Mouse (Mus musculus) intestine, embryonic 15.5 days (tissue): ENCODE results near the gene Sox6. TPM values are rescaled to one million over a fixed set of nuclear protein-coding genes. Genes with fewer than 3 reads are reported as not detected.
A peak's percentile ranks its signal among the peaks of the same experiment; 100 is the strongest.

ENCODE experiments used
- ATAC-seq: fragments of 200-750 bp; cut with Nextera tagmentation; 2 replicates; pipeline ENCODE4 v1.8.0; 2017; ENCODE audit warnings: moderate TSS enrichment, moderate library complexity
- H3K27ac ChIP-seq: fragments of 300-500 bp; sonication (generic); 2 replicates; pipeline ENCODE4 v1.5.1; 2015; ENCODE audit warnings: mild to moderate bottlenecking, inconsistent platforms
- H3K27me3 ChIP-seq: fragments of 300-500 bp; sonication (generic); replicated peaks from 2 replicates; pipeline ENCODE4 v1.6.1; 2015; ENCODE audit warnings: inconsistent platforms
- H3K36me3 ChIP-seq: fragments of 300-500 bp; sonication (generic); 2 replicates; pipeline ENCODE4 v1.6.1; 2015; ENCODE audit warnings: inconsistent platforms
- H3K4me1 ChIP-seq: fragments of 300-500 bp; sonication (generic); replicated peaks from 2 replicates; pipeline ENCODE4 v1.6.1; 2015; ENCODE audit warnings: inconsistent platforms
- H3K4me2 ChIP-seq: fragments of 300-500 bp; sonication (generic); replicated peaks from 2 replicates; pipeline ENCODE4 v1.6.1; 2015; ENCODE audit warnings: mild to moderate bottlenecking, inconsistent platforms
- H3K4me3 ChIP-seq: fragments of 300-500 bp; sonication (generic); replicated peaks from 2 replicates; pipeline ENCODE4 v1.5.1; 2015; ENCODE audit warnings: inconsistent platforms
- H3K9ac ChIP-seq: fragments of 300-500 bp; sonication (generic); 2 replicates; pipeline ENCODE4 v1.6.1; 2015; ENCODE audit warnings: inconsistent platforms
- H3K9me3 ChIP-seq: fragments of 300-500 bp; sonication (generic); 2 replicates; pipeline ENCODE4 v1.6.1; 2016; ENCODE audit warnings: inconsistent platforms
- WGBS: fragments of 180-500 bp; shearing (Covaris S2); methylation state at CpG from one replicate; pipeline ENCODE4 v1.1.7; 2015; 5-methylcytosine and 5-hydroxymethylcytosine counted together
- polyA plus RNA-seq: library from polyadenylated mRNA; unstranded; fragments of >200 nt; fragmentation: Nextera tagmentation; extraction: Ambion mirVana; gene quantifications from 2 replicates; pipeline ENCODE4 v1.2.1, GENCODE M21; 2015

Sox6 gene
- polyA plus RNA-seq, 1 experiment from 2014 or later, result 36.1 TPM

DNA sequence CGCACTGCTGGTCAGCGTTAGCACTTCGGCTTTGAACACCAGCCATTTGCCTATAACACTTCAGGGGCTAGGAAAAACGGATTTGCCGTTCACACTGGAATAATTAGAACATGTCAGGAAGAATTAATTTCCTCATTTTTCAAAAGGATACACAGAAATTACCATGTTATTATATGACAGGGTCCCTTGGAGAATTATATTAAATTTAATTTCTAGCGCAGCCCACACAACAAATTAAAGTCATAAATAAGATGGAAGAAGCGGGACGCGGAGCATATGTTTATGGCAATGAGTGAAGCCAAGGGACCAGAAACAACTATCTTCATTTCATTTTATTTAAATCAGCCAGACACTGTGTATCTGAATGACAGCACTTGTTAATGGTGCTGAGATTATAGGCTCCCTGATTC, 133.8 kb downstream of the Sox6 start:
- WGBS, result 86% methylated on average over 9 of the region's 9 CpGs

DNA sequence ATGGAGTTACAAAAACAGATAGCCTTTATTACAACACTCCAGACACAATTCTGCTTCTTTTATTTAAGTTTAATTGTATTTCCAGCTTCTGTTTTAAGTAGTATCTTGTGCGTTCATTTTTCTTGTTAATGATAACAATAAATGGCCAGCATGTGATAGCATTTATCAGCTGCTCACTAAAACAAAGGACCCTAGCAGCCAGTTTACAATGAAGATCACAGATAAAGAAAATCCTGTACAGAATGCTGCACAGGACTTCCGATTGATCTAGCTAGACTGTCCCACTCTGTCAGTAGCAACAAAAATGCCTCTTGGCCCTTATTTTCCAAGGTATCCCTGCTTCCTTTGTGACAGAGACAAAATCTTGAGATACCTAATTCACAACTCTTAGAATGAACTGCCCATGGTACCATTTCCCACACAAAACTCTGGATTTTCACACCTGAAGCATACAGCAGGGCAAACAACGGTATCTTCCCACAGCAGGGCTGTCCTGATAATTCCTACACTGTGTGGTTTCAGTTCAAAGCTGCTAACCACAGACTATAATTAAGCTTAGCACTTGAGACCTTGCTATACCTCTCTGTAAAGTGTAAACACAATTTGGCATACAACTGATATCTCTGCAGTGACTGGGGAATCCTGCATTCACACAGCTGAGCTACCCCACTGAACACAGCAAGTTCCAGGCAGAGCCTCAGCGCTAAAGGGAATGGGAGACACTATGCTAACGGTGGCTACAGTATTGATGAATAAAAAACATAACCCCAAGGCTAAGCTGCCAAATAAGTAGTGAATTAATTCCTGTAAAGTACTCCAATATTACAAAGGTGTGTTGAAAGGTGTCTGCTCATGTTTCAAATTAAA, 134.4 kb downstream of the Sox6 start:
- Histone ChIP-seq H3K4me3 (no peak overlapping the region), H3K9ac (no peak overlapping the region), H3K36me3 (no peaks in the 10 kb centered on the region), H3K4me2 (no peak overlapping the region), H3K4me1 (no peaks in the 10 kb centered on the region), H3K9me3 (no peaks in the 10 kb centered on the region), H3K27me3 (no peaks in the 10 kb centered on the region), H3K27ac (no peak overlapping the region)
- 59% methylated on average over 5 of the region's 5 CpGs for WGBS
- no peak for ATAC-seq

More for the DNA sequence above, 133.8 kb downstream of the Sox6 start:
- Histone ChIP-seq H3K4me2 (no peak overlapping the region), H3K9me3 (no peaks in the 10 kb centered on the region), H3K4me3 (no peak overlapping the region), H3K27me3 (no peaks in the 10 kb centered on the region), H3K36me3 (no peaks in the 10 kb centered on the region), H3K27ac (no peak overlapping the region), H3K9ac (no peak overlapping the region), H3K4me1 (no peaks in the 10 kb centered on the region)
- ATAC-seq, result no peak

GRCm38 (mm10) chr7:115903368-115903767, 135.2 kb downstream of the Sox6 start:
- H3K27ac ChIP-seq, result no peak overlapping the region
- H3K4me2 ChIP-seq, result no peak overlapping the region
- H3K4me3 ChIP-seq, result no peak overlapping the region
- no peaks in the 10 kb centered on the region for H3K9me3 ChIP-seq
- 90% methylated on average over 1 of the region's 1 CpGs for WGBS
- no peak overlapping the region for H3K9ac ChIP-seq
- no peaks in the 10 kb centered on the region for H3K36me3 ChIP-seq
- H3K4me1 ChIP-seq, result no peaks in the 10 kb centered on the region
- no peak for ATAC-seq
- no peaks in the 10 kb centered on the region for H3K27me3 ChIP-seq

DNA sequence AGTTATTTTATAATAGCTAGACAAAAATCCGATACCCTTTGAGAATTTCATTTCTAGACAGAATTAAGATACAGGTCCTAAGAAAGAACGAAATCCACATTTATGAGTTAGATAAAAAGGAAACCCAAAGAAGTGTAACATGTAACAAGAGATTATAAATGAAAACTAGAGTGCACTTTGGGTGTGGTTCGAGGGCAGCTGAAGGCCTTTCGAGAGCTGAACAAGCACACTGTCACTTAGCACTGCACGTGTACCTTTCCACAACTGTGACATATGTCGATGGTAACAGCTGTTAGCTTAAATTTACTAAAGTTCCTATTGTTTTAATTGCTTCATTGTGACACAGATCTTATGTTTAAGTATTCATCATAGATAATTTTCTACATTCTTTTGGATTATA, 142.8 kb downstream of the Sox6 start:
- H3K4me3 ChIP-seq, result no peak overlapping the region
- no peak overlapping the region for H3K9ac ChIP-seq
- peaks cover 11% of the 10 kb centered on the region for H3K4me1 ChIP-seq
- H3K27me3 ChIP-seq, result no peaks in the 10 kb centered on the region
- no peaks in the 10 kb centered on the region for H3K9me3 ChIP-seq
- no peak overlapping the region for H3K4me2 ChIP-seq
- WGBS, result 51% methylated on average over 6 of the region's 6 CpGs
- H3K36me3 ChIP-seq, result no peaks in the 10 kb centered on the region
- ATAC-seq, result no peak
- H3K27ac ChIP-seq, result no peak overlapping the region

GRCm38 (mm10) chr7:115895028-115895671, 143.4 kb downstream of the Sox6 start:
- Histone ChIP-seq H3K4me2 (no peak overlapping the region), H3K36me3 (no peaks in the 10 kb centered on the region), H3K9ac (no peak overlapping the region), H3K9me3 (no peaks in the 10 kb centered on the region), H3K27me3 (no peaks in the 10 kb centered on the region), H3K4me1 (peaks cover 11% of the 10 kb centered on the region), H3K4me3 (no peak overlapping the region), H3K27ac (no peak overlapping the region)
- ATAC-seq, result peak; percentile 72
- 41% methylated on average over 4 of the region's 4 CpGs for WGBS

GRCm38 (mm10) chr7:115891482-115891881, 147.1 kb downstream of the Sox6 start:
- no peaks in the 10 kb centered on the region for H3K36me3 ChIP-seq
- no peak overlapping the region for H3K4me2 ChIP-seq
- H3K4me3 ChIP-seq, result no peak overlapping the region
- ATAC-seq, result no peak
- 72% methylated on average over 3 of the region's 3 CpGs for WGBS
- no peaks in the 10 kb centered on the region for H3K9me3 ChIP-seq
- no peaks in the 10 kb centered on the region for H3K27me3 ChIP-seq
- no peak overlapping the region for H3K9ac ChIP-seq
- H3K27ac ChIP-seq, result no peak overlapping the region
- peaks cover 11% of the 10 kb centered on the region for H3K4me1 ChIP-seq

- Histone ChIP-seq H3K9ac (no peak overlapping the region), H3K4me1 (peaks cover 6% of the 10 kb centered on the region), H3K27ac (no peak overlapping the region), H3K27me3 (no peaks in the 10 kb centered on the region), H3K9me3 (no peaks in the 10 kb centered on the region), H3K36me3 (no peaks in the 10 kb centered on the region), H3K4me2 (no peak overlapping the region), H3K4me3 (no peak overlapping the region)
- 84% methylated on average over 7 of the region's 7 CpGs for WGBS
- no peak for ATAC-seq
Observed at GRCm38 (mm10) chr7:115889926-115890325, 148.7 kb downstream of the Sox6 start.

DNA sequence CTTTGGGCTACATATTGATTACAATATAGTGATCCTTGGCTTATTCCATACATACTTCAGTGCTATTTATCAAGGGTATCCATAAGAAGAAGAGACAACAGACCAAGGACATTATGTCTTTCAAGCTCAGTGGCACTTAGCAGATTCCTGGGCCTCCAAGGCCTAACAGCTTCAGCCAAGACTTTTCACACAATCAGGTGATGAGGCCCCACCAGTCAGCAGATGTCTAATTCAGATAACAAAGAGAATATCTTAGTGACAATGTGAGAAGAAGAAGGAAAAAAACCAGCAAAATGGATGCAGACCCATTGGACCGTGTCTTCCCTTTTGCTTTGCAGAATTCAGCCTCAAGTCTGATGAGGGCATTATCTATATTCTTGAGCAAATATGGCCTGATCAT, 150.0 kb downstream of the Sox6 start:
- Histone ChIP-seq H3K4me2 (no peak overlapping the region), H3K4me3 (no peak overlapping the region), H3K9ac (no peak overlapping the region), H3K27me3 (no peaks in the 10 kb centered on the region), H3K9me3 (no peaks in the 10 kb centered on the region), H3K27ac (no peak overlapping the region), H3K36me3 (no peaks in the 10 kb centered on the region), H3K4me1 (peaks cover under 1% of the 10 kb centered on the region; the same call in 1 of the 2 replicates)
- ATAC-seq, result no peak
- WGBS, result 89% methylated on average over 1 of the region's 1 CpGs

DNA sequence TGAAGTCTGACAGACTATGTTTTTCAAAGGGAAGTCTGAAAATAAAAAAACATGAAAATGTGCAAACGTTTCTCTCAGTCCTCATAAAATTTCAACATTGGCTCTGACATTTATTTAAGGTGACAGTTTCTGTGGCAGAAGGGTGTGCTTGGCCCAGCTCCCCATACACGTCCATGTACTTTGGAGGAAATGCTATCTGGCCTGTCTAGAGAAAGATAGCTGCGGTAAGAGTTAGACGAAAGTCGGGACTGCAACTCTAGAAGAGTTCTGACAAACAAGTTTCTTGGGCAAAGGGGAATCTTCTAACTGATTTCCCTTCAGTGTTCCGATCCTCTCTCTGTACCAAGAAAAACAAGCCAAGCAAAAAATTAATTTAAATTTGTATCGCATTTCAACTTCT, 150.5 kb downstream of the Sox6 start:
- Histone ChIP-seq H3K4me2 (no peak overlapping the region), H3K9ac (no peak overlapping the region)
- whole genome bisulfite sequencing, result 81% methylated on average over 7 of the region's 7 CpGs

GRCm38 (mm10) chr7:115872903-115873302, 165.7 kb downstream of the Sox6 start:
- Histone ChIP-seq H3K36me3 (no peaks in the 10 kb centered on the region), H3K9ac (no peak overlapping the region), H3K27me3 (no peaks in the 10 kb centered on the region), H3K4me1 (peaks cover 3% of the 10 kb centered on the region), H3K27ac (no peak overlapping the region), H3K4me3 (no peak overlapping the region), H3K9me3 (no peaks in the 10 kb centered on the region), H3K4me2 (no peak overlapping the region)
- WGBS, result 94% methylated on average over 2 of the region's 2 CpGs
- ATAC-seq, result no peak

More for the DNA sequence above, 150.5 kb downstream of the Sox6 start:
- Histone ChIP-seq H3K9me3 (no peaks in the 10 kb centered on the region), H3K4me1 (no peaks in the 10 kb centered on the region), H3K4me3 (no peak overlapping the region), H3K36me3 (no peaks in the 10 kb centered on the region), H3K27me3 (no peaks in the 10 kb centered on the region), H3K27ac (no peak overlapping the region)
- no peak for ATAC-seq

GRCm38 (mm10) chr7:115868504-115868903, 170.1 kb downstream of the Sox6 start:
- H3K4me2 ChIP-seq, result no peak overlapping the region
- H3K36me3 ChIP-seq, result no peaks in the 10 kb centered on the region
- no peaks in the 10 kb centered on the region for H3K27me3 ChIP-seq
- peaks cover 8% of the 10 kb centered on the region for H3K4me1 ChIP-seq
- 0 out of 2 replicates have a peak overlapping the region, but pooled peaks have one; percentile 3 for H3K27ac ChIP-seq
- no peaks in the 10 kb centered on the region for H3K9me3 ChIP-seq
- peak; percentile 68 for ATAC-seq
- WGBS, result 59% methylated on average over 2 of the region's 2 CpGs
- no peak overlapping the region for H3K4me3 ChIP-seq
- no peak overlapping the region for H3K9ac ChIP-seq

DNA sequence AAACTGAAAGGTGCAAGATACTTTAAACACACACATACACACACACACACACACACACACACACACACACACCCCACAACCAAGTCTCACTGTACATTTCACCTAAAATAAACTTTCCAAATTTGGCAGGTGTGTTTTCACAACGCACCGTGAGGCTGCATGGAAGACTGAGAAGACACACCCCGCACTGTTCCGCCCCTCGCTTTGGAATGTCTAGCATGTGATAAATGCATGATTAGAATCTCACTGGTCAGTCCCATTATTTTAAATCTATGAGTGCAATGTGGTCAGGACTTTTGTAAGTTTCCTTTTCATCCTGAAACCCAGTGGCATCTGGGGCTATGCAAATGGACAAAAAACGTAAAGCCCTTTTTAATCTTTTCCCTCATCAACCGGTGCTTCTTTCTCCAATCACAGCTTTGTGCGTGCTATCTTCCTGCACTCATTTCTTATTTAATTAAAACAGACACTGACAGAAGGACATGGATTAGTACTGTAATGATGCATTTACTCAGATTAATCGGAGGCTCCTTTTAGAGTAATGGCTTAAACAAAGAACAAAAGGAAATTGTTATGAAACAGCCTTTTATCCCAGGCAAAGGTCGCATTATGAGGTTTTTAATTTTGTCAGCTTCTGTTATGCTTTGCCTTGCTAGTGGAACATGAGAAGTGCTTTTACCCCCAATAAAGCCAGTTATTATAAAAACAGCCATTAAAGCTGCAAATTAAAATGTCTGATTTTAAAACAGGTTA, 170.9 kb downstream of the Sox6 start:
- no peak overlapping the region for H3K9ac ChIP-seq
- no peak overlapping the region; the same call in 1 of the 2 replicates for H3K4me2 ChIP-seq
- H3K27me3 ChIP-seq, result no peaks in the 10 kb centered on the region
- no peak overlapping the region for H3K4me3 ChIP-seq
- no peaks in the 10 kb centered on the region for H3K9me3 ChIP-seq
- H3K4me1 ChIP-seq, result peaks cover 8% of the 10 kb centered on the region
- ATAC-seq, result 0 out of 2 replicates have a peak, but pooled peaks have one; percentile 22
- WGBS, result 33% methylated on average over 10 of the region's 10 CpGs
- no peaks in the 10 kb centered on the region for H3K36me3 ChIP-seq
- no peak overlapping the region for H3K27ac ChIP-seq
